Mouse (Mus musculus): Measurements from ENCODE around the gene Cope. TPM values are rescaled to one million over a fixed set of nuclear protein-coding genes. Genes with fewer than 3 reads are reported as not detected.

Cope gene
- total and polyA plus RNA-seq, 3 experiments = 134 to 243 (median 191) TPM

GRCm38 (mm10) chr8:70276476-70276875 is 25.8 kb upstream of the Cope start:
- peaks cover 5% of the 10 kb centered on the region for H3K9me3 ChIP-seq (replicated peaks; ENCODE audit: low read length)
- in situ Hi-C loops (cut with MboI; ENCODE audit: low pct_ligation_motif_present, low pct_unique_long_range_greater_than_20kb, low sequenced_read_pairs) (no loop called here), dilution Hi-C loops (cut with MboI; ENCODE audit: extremely low pct_ligation_motif_present, extremely low pct_unique_long_range_greater_than_20kb, low sequenced_read_pairs) (no loop called here)
- no peak for DNase-seq (ENCODE audit: extremely low read depth)
- peaks cover 22 to 25% of the 10 kb centered on the region in 2 experiments for H3K4me1 ChIP-seq (ENCODE audit: control insufficient read depth in 1 of 2, insufficient read depth in 2 of 2)
- no peak overlapping the region for H3K27ac ChIP-seq (ENCODE audit: insufficient read depth, low read depth)
- no peak overlapping the region for H3K9ac ChIP-seq (ENCODE audit: insufficient read depth, low read depth)
- no peaks in the 10 kb centered on the region for H3K36me3 ChIP-seq (replicated peaks in 1 of 2; ENCODE audit: control insufficient read depth in 1 of 2, insufficient read depth in 1 of 2, low read length in 1 of 2)
- no peak overlapping the region for H3K4me3 ChIP-seq (replicated peaks in 1 of 3; ENCODE audit: low read depth in 2 of 3, low read length in 2 of 3, poor library complexity in 1 of 3)
- no peaks in the 10 kb centered on the region for H3K79me2 ChIP-seq (replicated peaks; ENCODE audit: control insufficient read depth, extremely low read depth, insufficient read depth, poor library complexity, severe bottlenecking)
- H3K27me3 ChIP-seq (replicated peaks) = no peaks in the 10 kb centered on the region
- TF ChIP-seq NELFE (IDR thresholded peaks at IDR 0.05; ENCODE audit: low read depth, low read length) (no peak), RCOR1 (conservative IDR thresholded peaks at IDR 0.05; ENCODE audit: low read depth, low read length) (no peak), MXI1 (IDR thresholded peaks at IDR 0.05; ENCODE audit: low read depth, low read length) (no peak), NRF1 (IDR thresholded peaks at IDR 0.05; ENCODE audit: low read depth, low read length) (no peak), CHD2 (IDR thresholded peaks at IDR 0.05; ENCODE audit: low read length) (no peak), POLR2AphosphoS2 (IDR thresholded peaks at IDR 0.05; ENCODE audit: low read depth, low read length) (no peak), SMC3 (IDR thresholded peaks at IDR 0.05; ENCODE audit: low read depth, low read length) (no peak), E2F4 (IDR thresholded peaks at IDR 0.05; ENCODE audit: insufficient replicate concordance, low read depth, low read length) (no peak), SIN3A (IDR thresholded peaks at IDR 0.05; ENCODE audit: low read length) (no peak), CTCF (conservative IDR thresholded peaks at IDR 0.05 in 1 of 2, IDR thresholded peaks at IDR 0.05 in 1 of 2; ENCODE audit: low read depth in 2 of 2, low read length in 2 of 2) (no peak)
- H3K4me2 ChIP-seq (ENCODE audit: insufficient read depth, low read depth, poor library complexity, severe bottlenecking) = no peak overlapping the region

DNA sequence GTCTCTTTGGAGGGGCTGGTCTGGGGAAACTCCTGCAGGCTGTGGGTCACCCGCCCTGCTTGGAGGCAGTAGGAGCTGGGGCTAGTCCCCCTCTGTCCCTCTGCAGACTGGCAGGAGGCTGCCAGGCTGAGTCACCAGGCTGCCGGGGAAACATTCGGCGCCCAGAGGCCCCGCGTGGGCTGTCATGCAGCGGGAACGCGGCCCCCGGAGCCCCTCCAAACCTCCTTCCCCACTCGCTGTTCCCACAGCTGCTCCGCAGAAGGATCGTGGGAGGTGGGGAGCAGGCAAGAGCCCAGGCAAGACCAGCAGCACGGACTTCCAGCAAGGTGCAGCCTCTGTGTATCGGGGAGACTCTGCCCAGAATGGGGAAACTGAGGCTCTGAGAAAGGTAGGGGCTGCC is 24.1 kb upstream of the Cope start:
- no peaks in the 10 kb centered on the region for H3K79me2 ChIP-seq (replicated peaks; ENCODE audit: control insufficient read depth, extremely low read depth, insufficient read depth, poor library complexity, severe bottlenecking)
- no peak overlapping the region for H3K9ac ChIP-seq (ENCODE audit: insufficient read depth, low read depth)
- peaks cover 5% of the 10 kb centered on the region for H3K9me3 ChIP-seq (replicated peaks; ENCODE audit: low read length)
- no peaks in the 10 kb centered on the region for H3K36me3 ChIP-seq (replicated peaks in 1 of 2; ENCODE audit: control insufficient read depth in 1 of 2, insufficient read depth in 1 of 2, low read length in 1 of 2)
- DNase-seq (ENCODE audit: extremely low read depth) = no peak
- no peak overlapping the region for H3K4me3 ChIP-seq (replicated peaks in 1 of 3; ENCODE audit: low read depth in 2 of 3, low read length in 2 of 3, poor library complexity in 1 of 3)
- no peak overlapping the region for H3K4me2 ChIP-seq (ENCODE audit: insufficient read depth, low read depth, poor library complexity, severe bottlenecking)
- no peak overlapping the region for H3K27ac ChIP-seq (ENCODE audit: insufficient read depth, low read depth)
- H3K4me1 ChIP-seq (ENCODE audit: control insufficient read depth in 1 of 2, insufficient read depth in 2 of 2) = peaks cover 16 to 17% of the 10 kb centered on the region in 2 experiments
- in situ Hi-C loops (cut with MboI; ENCODE audit: low pct_ligation_motif_present, low pct_unique_long_range_greater_than_20kb, low sequenced_read_pairs) = no loop called here
- no peak for TF ChIP-seq CHD1 (IDR thresholded peaks at IDR 0.05; ENCODE audit: low read depth, low read length)
- TF ChIP-seq GABPA (IDR thresholded peaks at IDR 0.05; ENCODE audit: insufficient replicate concordance, low read depth, low read length) = no peak
- no peak for TF ChIP-seq ZNF384 (IDR thresholded peaks at IDR 0.05; ENCODE audit: low read depth, low read length)
- no peak for TF ChIP-seq JUN (IDR thresholded peaks at IDR 0.05; ENCODE audit: insufficient read depth, low read depth, low read length)
- no peak for TF ChIP-seq MAFK (IDR thresholded peaks at IDR 0.05; ENCODE audit: insufficient replicate concordance, low read length)
- TF ChIP-seq ZKSCAN1 (IDR thresholded peaks at IDR 0.05; ENCODE audit: borderline replicate concordance, low read depth, low read length) = no peak
- H3K27me3 ChIP-seq (replicated peaks) = no peaks in the 10 kb centered on the region
- dilution Hi-C loops (cut with MboI; ENCODE audit: extremely low pct_ligation_motif_present, extremely low pct_unique_long_range_greater_than_20kb, low sequenced_read_pairs) = no loop called here
